Mouse (Mus musculus) adrenal gland, adult 10 weeks (tissue): ENCODE data around the gene Pdc. TPM values are rescaled to one million over a fixed set of nuclear protein-coding genes. Genes with fewer than 3 reads are reported as not detected.

Experiments used
- polyA plus RNA-seq: library from polyadenylated mRNA; stranded (reverse); fragments of 350-450 nt; fragmentation: Illumina TruSeq; extraction: RNeasy Lipid Tissue Mini Kit (QIAGEN cat#74804); gene quantifications from one replicate; pipeline ENCODE4 v1.2.3, GENCODE M21; 2014; ENCODE audit warnings: low read depth, low replicate concordance

The Pdc gene
- polyA plus RNA-seq, result not detected

DNA sequence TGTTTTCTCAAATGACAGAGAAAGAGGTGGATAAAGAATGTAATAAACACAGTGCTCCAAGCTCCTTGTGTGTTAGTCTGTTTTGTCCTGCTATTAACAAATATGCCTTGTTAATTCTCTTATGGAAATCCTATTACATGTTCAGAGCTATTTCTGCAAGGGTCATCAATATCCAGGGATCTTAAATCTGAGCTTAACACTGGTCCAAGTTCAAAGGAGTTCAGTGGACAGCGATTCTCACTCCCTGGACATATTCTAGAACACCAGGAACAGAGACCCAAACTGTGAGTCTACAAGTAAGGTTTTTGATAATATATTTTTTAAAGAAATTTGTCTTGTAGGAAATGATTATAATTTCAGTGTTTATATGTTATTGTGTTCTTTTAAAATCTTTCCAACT lies at the start of gene Pdc:
Gene Pdc, plus strand, starts transcription at position 213 of the 400 bp plus-strand sequence.

Other genes starting within 250 kb of the Pdc start
- gene Ptgs2, start 219.4 kb upstream of the Pdc start, polyA plus RNA-seq, result 2.3 TPM
- 202 TPM for gene Tpr, start 73.4 kb downstream of the Pdc start, polyA plus RNA-seq
- gene Odr4, start 73.7 kb downstream of the Pdc start, polyA plus RNA-seq, result 230 TPM
- 1.7 TPM for gene Prg4, start 146.7 kb downstream of the Pdc start, polyA plus RNA-seq